Mouse (Mus musculus) embryonic facial prominence, embryonic 11.5 days (tissue): ENCODE data around the gene Olfr365. TPM values are rescaled to one million over a fixed set of nuclear protein-coding genes. Genes with fewer than 3 reads are reported as not detected.

ENCODE experiments used
- ATAC-seq: fragments of 200-750 bp; cut with Nextera tagmentation; replicated peaks from 2 replicates; pipeline ENCODE4 v1.8.0; 2017; ENCODE audit warnings: low read depth; ENCODE audit not compliant: insufficient number of reproducible peaks, low FRiP score, low TSS enrichment
- DNase-seq: peaks from one replicate; pipeline ENCODE4 v3.0.0-alpha.2; 2015; ENCODE audit warnings: low spot score
- H3K27ac ChIP-seq: fragments of 300-500 bp; sonication (generic); replicated peaks from 2 replicates; pipeline ENCODE4 v1.5.1; 2014; ENCODE audit warnings: mild to moderate bottlenecking, low read depth, low read length, control low read depth
- H3K27me3 ChIP-seq: fragments of 300-500 bp; sonication (generic); 2 replicates; pipeline ENCODE4 v1.6.1; 2014; ENCODE audit warnings: mild to moderate bottlenecking, low read length, moderate library complexity, mixed read lengths; ENCODE audit not compliant: control insufficient read depth, insufficient read depth
- H3K36me3 ChIP-seq: fragments of 300-500 bp; sonication (generic); replicated peaks from 2 replicates; pipeline ENCODE4 v1.6.1; 2014; ENCODE audit warnings: low read depth, mild to moderate bottlenecking, low read length, moderate library complexity, mixed read lengths; ENCODE audit not compliant: control insufficient read depth, insufficient read depth
- H3K4me1 ChIP-seq: fragments of 300-500 bp; sonication (generic); 2 replicates; pipeline ENCODE4 v1.6.1; 2014; ENCODE audit warnings: low read length, mixed read lengths; ENCODE audit not compliant: control insufficient read depth, insufficient read depth
- H3K4me2 ChIP-seq: fragments of 300-500 bp; sonication (generic); 2 replicates; pipeline ENCODE4 v1.6.1; 2014; ENCODE audit warnings: low read depth, mild to moderate bottlenecking, control low read depth, low read length, moderate library complexity
- H3K4me3 ChIP-seq: fragments of 300-500 bp; sonication (generic); 2 replicates; pipeline ENCODE4 v1.5.1; 2014; ENCODE audit warnings: low read depth, low read length, control low read depth
- H3K9ac ChIP-seq: fragments of 300-500 bp; sonication (generic); replicated peaks from 2 replicates; pipeline ENCODE4 v1.6.1; 2014; ENCODE audit warnings: mild to moderate bottlenecking, control low read depth, low read length
- H3K9me3 ChIP-seq: fragments of 300-500 bp; sonication (generic); replicated peaks from 2 replicates; pipeline ENCODE4 v1.6.1; 2016; ENCODE audit warnings: mild to moderate bottlenecking, low read length, inconsistent platforms, mixed read lengths; ENCODE audit not compliant: control insufficient read depth
- WGBS: fragments of 180-500 bp; shearing (Covaris S2); extraction: QIAGEN DNeasy Blood & Tissue Kit; methylation state at CpG from one replicate; pipeline ENCODE4 v1.1.7; 2014; 5-methylcytosine and 5-hydroxymethylcytosine counted together
- polyA plus RNA-seq: library from polyadenylated mRNA; unstranded; fragments of >200 nt; fragmentation: Nextera tagmentation; extraction: Ambion mirVana; gene quantifications from 2 replicates; pipeline ENCODE4 v1.2.1, GENCODE M21; 2014

Olfr365 gene
- polyA plus RNA-seq: not detected in 2 replicates

- ATAC-seq (no peak), DNase-seq (no peak)
- Histone ChIP-seq H3K27ac (no peak within 1 kb of the TSS), H3K9me3 (no peaks in the 10 kb centered on the region), H3K4me3 (no peak within 1 kb of the TSS), H3K36me3 (no peaks in the 10 kb centered on the region), H3K4me1 (no peaks in the 10 kb centered on the region), H3K9ac (no peak within 1 kb of the TSS), H3K27me3 (no peaks in the 10 kb centered on the region), H3K4me2 (no peak within 1 kb of the TSS)
- whole genome bisulfite sequencing: 75% methylated on average over 3 of the region's 3 CpGs
Measured at GRCm38 (mm10) chr2:37187898-37188297, at the start of gene Olfr365. Gene Olfr365, plus strand, starts transcription at chr2:37188198.

GRCm38 (mm10) chr2:37139022-37139421 is 49.0 kb upstream of the Olfr365 start, which contains the start of gene Olfr364-ps1:
Gene Olfr364-ps1, plus strand, starts transcription at chr2:37139322.
- H3K36me3 ChIP-seq: no peaks in the 10 kb centered on the region
- H3K4me3 ChIP-seq: no peak within 1 kb of the TSS
- no peaks in the 10 kb centered on the region for H3K4me1 ChIP-seq
- no peaks in the 10 kb centered on the region for H3K27me3 ChIP-seq
- no peaks in the 10 kb centered on the region for H3K9me3 ChIP-seq
- no peak within 1 kb of the TSS for H3K27ac ChIP-seq
- DNase-seq (no peak), ATAC-seq (no peak)
- H3K4me2 ChIP-seq: no peak within 1 kb of the TSS
- no peak within 1 kb of the TSS for H3K9ac ChIP-seq
- WGBS: 85% methylated on average over 3 of the region's 3 CpGs

GRCm38 (mm10) chr2:37211274-37211673 is 23.3 kb downstream of the Olfr365 start, which contains the start of gene Olfr366:
Gene Olfr366, plus strand, starts transcription at chr2:37211574.
- H3K4me2 ChIP-seq: no peak within 1 kb of the TSS
- DNase-seq (no peak), ATAC-seq (no peak)
- no peaks in the 10 kb centered on the region for H3K36me3 ChIP-seq
- H3K9me3 ChIP-seq: no peaks in the 10 kb centered on the region
- no peaks in the 10 kb centered on the region for H3K27me3 ChIP-seq
- no peak within 1 kb of the TSS for H3K9ac ChIP-seq
- H3K27ac ChIP-seq: no peak within 1 kb of the TSS
- H3K4me1 ChIP-seq: no peaks in the 10 kb centered on the region
- no peak within 1 kb of the TSS for H3K4me3 ChIP-seq

Other genes starting within 250 kb of the Olfr365 start
- gene Olfr357, start 194.4 kb upstream of the Olfr365 start, polyA plus RNA-seq: not detected in 2 replicates
- gene Olfr358, start 178.9 kb upstream of the Olfr365 start, polyA plus RNA-seq: not detected in 2 replicates
- gene Olfr360, start 122.5 kb upstream of the Olfr365 start, polyA plus RNA-seq: not detected in 2 replicates
- gene Olfr361, start 98.9 kb upstream of the Olfr365 start, polyA plus RNA-seq: not detected in 2 replicates
- not detected in 2 replicates for gene Olfr362, start 70.3 kb upstream of the Olfr365 start, polyA plus RNA-seq
- gene Olfr364-ps1, start 48.9 kb upstream of the Olfr365 start, polyA plus RNA-seq: not detected in 2 replicates
- gene Olfr366, start 23.4 kb downstream of the Olfr365 start, polyA plus RNA-seq: not detected in 2 replicates
- not detected in 2 replicates for gene Olfr368, start 138.3 kb downstream of the Olfr365 start, polyA plus RNA-seq
- gene Pdcl, start 171.1 kb downstream of the Olfr365 start, polyA plus RNA-seq: 67.0 and 69.7 TPM in 2 replicates
- gene Rc3h2, start 234.7 kb downstream of the Olfr365 start, polyA plus RNA-seq: 14.0 and 16.2 TPM in 2 replicates